Mouse (Mus musculus): ENCODE data around the gene Abhd15. TPM values are rescaled to one million over a fixed set of nuclear protein-coding genes. Genes with fewer than 3 reads are reported as not detected.

Abhd15 gene
- polyA plus RNA-seq, 1 experiment from 2014 or later = 4.0 TPM

DNA sequence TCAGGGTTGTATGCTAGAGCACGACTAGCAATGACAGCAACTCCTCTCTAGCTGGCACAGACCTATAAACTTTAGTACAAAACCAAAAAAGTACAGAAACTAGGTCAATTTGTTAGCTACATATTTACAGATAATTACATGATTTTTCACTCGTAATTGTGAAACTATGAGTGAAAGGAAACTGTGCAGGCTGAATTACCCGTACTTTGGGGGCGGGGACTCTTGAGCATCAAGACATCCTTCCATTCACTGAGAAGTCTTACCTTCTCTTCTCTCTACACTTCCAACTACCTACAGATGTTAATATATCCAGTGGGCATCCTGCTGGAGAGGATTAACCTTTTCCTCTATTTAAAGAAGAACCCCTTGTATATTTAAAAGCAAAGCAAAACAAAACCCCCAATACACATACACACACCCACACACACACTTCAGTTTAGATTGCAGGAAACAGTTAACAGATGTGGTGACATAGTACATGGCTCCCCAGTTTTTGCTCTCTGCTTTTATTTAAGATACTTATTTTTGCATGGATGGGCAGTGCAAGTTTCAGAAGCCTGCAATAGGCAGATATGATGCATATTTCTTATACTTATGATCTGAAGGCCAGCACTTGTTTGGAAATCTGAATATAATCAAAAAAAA lies 17.4 kb downstream of the Abhd15 start:
- no peak for ATAC-seq (ENCODE audit: insufficient read depth, low FRiP score, low read depth)
- no peaks in the 10 kb centered on the region for H3K4me1 ChIP-seq
- no peak overlapping the region for H3K4me2 ChIP-seq
- H3K9me3 ChIP-seq = no peaks in the 10 kb centered on the region
- WGBS = 82% methylated on average over 4 of the region's 4 CpGs
- no peak overlapping the region for H3K4me3 ChIP-seq (replicated peaks)
- no peak overlapping the region for H3K9ac ChIP-seq
- no peaks in the 10 kb centered on the region for H3K27me3 ChIP-seq (replicated peaks)
- no peak overlapping the region for H3K27ac ChIP-seq
- H3K36me3 ChIP-seq = 0 out of 2 replicates have a peak, but pooled peaks cover 5% of the 10 kb centered on the region

DNA sequence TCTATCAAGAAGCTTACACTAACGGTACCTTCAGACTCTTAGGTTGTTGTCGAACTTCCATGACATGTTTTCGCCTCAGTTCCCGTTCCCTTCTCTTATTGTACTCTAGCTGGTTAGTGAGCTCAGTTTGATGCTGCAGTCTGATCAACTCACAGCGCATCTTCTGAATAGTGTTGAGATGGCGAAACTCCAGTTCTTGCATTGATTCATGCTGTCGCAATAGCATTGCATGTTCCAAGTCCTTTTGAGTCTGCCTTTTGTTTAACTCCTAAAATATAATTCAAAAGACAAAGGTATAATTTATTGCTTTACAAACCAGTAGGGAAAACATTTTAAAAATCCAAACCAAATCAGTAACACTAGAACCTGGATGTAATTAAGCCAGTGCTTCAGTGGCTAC lies 30.3 kb downstream of the Abhd15 start:
- Histone ChIP-seq H3K4me2 (no peak overlapping the region), H3K36me3 (peaks cover 22% of the 10 kb centered on the region), H3K27ac (no peak overlapping the region), H3K27me3 (replicated peaks) (no peaks in the 10 kb centered on the region), H3K9ac (no peak overlapping the region), H3K4me3 (replicated peaks) (no peak overlapping the region), H3K9me3 (no peaks in the 10 kb centered on the region), H3K4me1 (no peaks in the 10 kb centered on the region)
- ATAC-seq (ENCODE audit: insufficient read depth, low FRiP score, low read depth) = no peak
- WGBS = 93% methylated on average over 7 of the region's 7 CpGs

- no peaks in the 10 kb centered on the region for H3K4me1 ChIP-seq
- no peak overlapping the region for H3K4me3 ChIP-seq (replicated peaks)
- H3K27me3 ChIP-seq (replicated peaks) = no peaks in the 10 kb centered on the region
- H3K9ac ChIP-seq = no peak overlapping the region
- H3K36me3 ChIP-seq = peaks cover 24% of the 10 kb centered on the region; the same call in 1 of the 2 replicates
- no peak overlapping the region for H3K4me2 ChIP-seq
- 83% methylated on average over 3 of the region's 3 CpGs for WGBS
- no peaks in the 10 kb centered on the region for H3K9me3 ChIP-seq
- ATAC-seq (ENCODE audit: insufficient read depth, low FRiP score, low read depth) = no peak
- no peak overlapping the region for H3K27ac ChIP-seq
These were observed 70.3 kb downstream of the Abhd15 start for GRCm38 (mm10) chr11:77585201-77585600.

Other genes starting within 250 kb of the Abhd15 start
- gene Coro6, start 52.7 kb upstream of the Abhd15 start, polyA plus RNA-seq (2015; fragmentation: Nextera tagmentation; extraction: Ambion mirVana) = 0.17 and 0.18 TPM in 2 replicates
- gene Ankrd13b, start 25.4 kb upstream of the Abhd15 start, polyA plus RNA-seq (2015; fragmentation: Nextera tagmentation; extraction: Ambion mirVana) = 5.9 and 6.2 TPM in 2 replicates
- gene Git1, start 21.6 kb upstream of the Abhd15 start, polyA plus RNA-seq (2015; fragmentation: Nextera tagmentation; extraction: Ambion mirVana) = 9.7 and 10.9 TPM in 2 replicates
- gene Trp53i13, start 859 bp downstream of the Abhd15 start, polyA plus RNA-seq (2015; fragmentation: Nextera tagmentation; extraction: Ambion mirVana) = 33.7 and 35.8 TPM in 2 replicates
- 0.13 and 0.15 TPM in 2 replicates for gene Gm10392, start 4.1 kb downstream of the Abhd15 start, polyA plus RNA-seq (2015; fragmentation: Nextera tagmentation; extraction: Ambion mirVana)
- gene Taok1, start 92.7 kb downstream of the Abhd15 start, polyA plus RNA-seq (2015; fragmentation: Nextera tagmentation; extraction: Ambion mirVana) = 12.4 and 13.4 TPM in 2 replicates
- gene Nufip2, start 171.0 kb downstream of the Abhd15 start, polyA plus RNA-seq (2015; fragmentation: Nextera tagmentation; extraction: Ambion mirVana) = 4.9 and 5.0 TPM in 2 replicates
- 0.13 TPM in 1 of 2 replicates, not detected in the other for gene Cryba1, start 210.2 kb downstream of the Abhd15 start, polyA plus RNA-seq (2015; fragmentation: Nextera tagmentation; extraction: Ambion mirVana)
- gene Myo18a, start 248.1 kb downstream of the Abhd15 start, polyA plus RNA-seq (2015; fragmentation: Nextera tagmentation; extraction: Ambion mirVana) = 29.7 and 29.9 TPM in 2 replicates

All from stomach, embryonic 15.5 days (tissue).